Mouse (Mus musculus) limb, embryonic 14.5 days (tissue): ENCODE measurements around the gene Ms4a15. TPM values are rescaled to one million over a fixed set of nuclear protein-coding genes. Genes with fewer than 3 reads are reported as not detected.
A peak's percentile ranks its signal among the peaks of the same experiment; 100 is the strongest.

Experiments used
- ATAC-seq: fragments of 200-750 bp; cut with Nextera tagmentation; 2 replicates; pipeline ENCODE4 v1.8.0; 2017; ENCODE audit warnings: low read depth, moderate number of reproducible peaks, moderate TSS enrichment; ENCODE audit not compliant: low FRiP score
- DNase-seq: peaks from one replicate; pipeline ENCODE4 v3.0.0-alpha.2; 2015; ENCODE audit warnings: low spot score
- H3K27ac ChIP-seq: fragments of 300-500 bp; sonication (generic); replicated peaks from 2 replicates; pipeline ENCODE4 v1.5.1; 2014; ENCODE audit warnings: low read depth, mild to moderate bottlenecking, low read length, moderate library complexity, mixed read lengths
- H3K27me3 ChIP-seq: fragments of 300-500 bp; sonication (generic); 2 replicates; pipeline ENCODE4 v1.6.1; 2014; ENCODE audit warnings: low read length, mixed read lengths; ENCODE audit not compliant: control insufficient read depth, insufficient read depth
- H3K36me3 ChIP-seq: fragments of 300-500 bp; sonication (generic); 2 replicates; pipeline ENCODE4 v1.6.1; 2014; ENCODE audit warnings: mild to moderate bottlenecking, low read length, moderate library complexity, mixed read lengths; ENCODE audit not compliant: control insufficient read depth, insufficient read depth
- H3K4me1 ChIP-seq: fragments of 300-500 bp; sonication (generic); 2 replicates; pipeline ENCODE4 v1.6.1; 2014; ENCODE audit warnings: antibody characterized with exemption, low read length, mixed read lengths; ENCODE audit not compliant: control insufficient read depth, insufficient read depth
- H3K4me2 ChIP-seq: fragments of 300-500 bp; sonication (generic); replicated peaks from 2 replicates; pipeline ENCODE4 v1.6.1; 2014; ENCODE audit warnings: low read depth, mild to moderate bottlenecking, low read length, moderate library complexity; ENCODE audit not compliant: severe bottlenecking
- H3K4me3 ChIP-seq: fragments of 300-500 bp; sonication (generic); replicated peaks from 2 replicates; pipeline ENCODE4 v1.5.1; 2014; ENCODE audit warnings: low read length
- H3K9ac ChIP-seq: fragments of 300-500 bp; sonication (generic); 2 replicates; pipeline ENCODE4 v1.6.1; 2014; ENCODE audit warnings: mild to moderate bottlenecking, low read depth, low read length, moderate library complexity; ENCODE audit not compliant: severe bottlenecking
- H3K9me3 ChIP-seq: fragments of 300-500 bp; sonication (generic); 2 replicates; pipeline ENCODE4 v1.6.1; 2016; ENCODE audit warnings: low read length; ENCODE audit not compliant: control insufficient read depth
- POLR2A ChIP-seq: fragments of 200-500 bp; IDR thresholded peaks from 2 replicates; pipeline ENCODE4 v1.8.0; 2012; ENCODE audit warnings: inconsistent platforms, mild to moderate bottlenecking, moderate library complexity, borderline replicate concordance; ENCODE audit not compliant: insufficient read depth, insufficient read length; ENCODE audit errors: extremely low read depth
- WGBS: fragments of 180-500 bp; shearing (Covaris S2); extraction: QIAGEN DNeasy Blood & Tissue Kit; methylation state at CpG from one replicate; pipeline ENCODE4 v1.1.7; 2014; 5-methylcytosine and 5-hydroxymethylcytosine counted together
- polyA plus RNA-seq, 2 experiments: library from polyadenylated mRNA; depleted of rRNA in 1 of 2; stranded (reverse) in 1 of 2; unstranded in 1 of 2; fragments of >200 nt; fragmentation: Nextera tagmentation in 1 of 2; extraction: Ambion mirVana in 1 of 2; gene quantifications; 2 replicates each; pipeline versions ENCODE4 v1.2.1 to v1.2.3; 2012 to 2014

Ms4a15 gene
- polyA plus RNA-seq, 2 experiments: not detected

- Histone ChIP-seq H3K9ac (peak within 1 kb of the TSS; percentile 73), H3K4me3 (peak within 1 kb of the TSS; percentile 57), H3K4me2 (peak within 1 kb of the TSS; percentile 99), H3K36me3 (peaks cover 15% of the 10 kb centered on the region), H3K27me3 (no peaks in the 10 kb centered on the region), H3K4me1 (peaks cover 17% of the 10 kb centered on the region), H3K27ac (no peak within 1 kb of the TSS), H3K9me3 (no peaks in the 10 kb centered on the region)
- ATAC-seq: peak; percentile 95
- peak; percentile 49; the same call in 1 of the 2 replicates for TF ChIP-seq POLR2A
- peak; percentile 99 for DNase-seq
- under 1% methylated on average over 30 of the region's 30 CpGs for WGBS
Observed at GRCm38 (mm10) chr19:10949112-10949511, 43.9 kb downstream of the Ms4a15 start, which contains the start of gene Ccdc86. Gene Ccdc86, minus strand, starts transcription at chr19:10949266.

GRCm38 (mm10) chr19:10948416-10948815 is 44.6 kb downstream of the Ms4a15 start:
- H3K27me3 ChIP-seq: no peaks in the 10 kb centered on the region
- H3K36me3 ChIP-seq: peaks cover 22% of the 10 kb centered on the region
- H3K4me3 ChIP-seq: peak overlapping the region; percentile 57
- under 1% methylated on average over 20 of the region's 20 CpGs for WGBS
- peak overlapping the region; percentile 99 for H3K4me2 ChIP-seq
- peak overlapping the region; percentile 73 for H3K9ac ChIP-seq
- TF ChIP-seq POLR2A: no peak
- ATAC-seq (no peak), DNase-seq (no peak)
- no peak overlapping the region for H3K27ac ChIP-seq
- peaks cover 17% of the 10 kb centered on the region for H3K4me1 ChIP-seq
- H3K9me3 ChIP-seq: no peaks in the 10 kb centered on the region

GRCm38 (mm10) chr19:10947219-10947618 is 45.8 kb downstream of the Ms4a15 start:
- no peak for TF ChIP-seq POLR2A
- DNase-seq: no peak
- peaks cover 34% of the 10 kb centered on the region for H3K36me3 ChIP-seq
- WGBS: 90% methylated on average over 5 of the region's 5 CpGs
- H3K4me1 ChIP-seq: peaks cover 17% of the 10 kb centered on the region
- no peaks in the 10 kb centered on the region for H3K27me3 ChIP-seq
- H3K9me3 ChIP-seq: no peaks in the 10 kb centered on the region
- H3K4me3 ChIP-seq: peak overlapping the region; percentile 57
- H3K4me2 ChIP-seq: peak overlapping the region; percentile 99
- peak overlapping the region; percentile 73 for H3K9ac ChIP-seq
- H3K27ac ChIP-seq: no peak overlapping the region
- no peak for ATAC-seq

GRCm38 (mm10) chr19:10946506-10946905 is 46.5 kb downstream of the Ms4a15 start:
- H3K27me3 ChIP-seq: no peaks in the 10 kb centered on the region
- peaks cover 18% of the 10 kb centered on the region for H3K4me1 ChIP-seq
- H3K36me3 ChIP-seq: peaks cover 41% of the 10 kb centered on the region
- 86% methylated on average over 3 of the region's 3 CpGs for WGBS
- H3K9ac ChIP-seq: no peak overlapping the region
- DNase-seq: no peak
- TF ChIP-seq POLR2A: no peak
- ATAC-seq: no peak
- no peak overlapping the region for H3K27ac ChIP-seq
- 0 out of 2 replicates have a peak overlapping the region, but pooled peaks have one; percentile 10 for H3K4me2 ChIP-seq
- 0 out of 2 replicates have a peak overlapping the region, but pooled peaks have one; percentile 57 for H3K4me3 ChIP-seq
- no peaks in the 10 kb centered on the region for H3K9me3 ChIP-seq

GRCm38 (mm10) chr19:10943955-10944354 is 49.1 kb downstream of the Ms4a15 start:
- Histone ChIP-seq H3K4me3 (no peak overlapping the region), H3K4me1 (peaks cover 25% of the 10 kb centered on the region), H3K9ac (no peak overlapping the region), H3K9me3 (no peaks in the 10 kb centered on the region), H3K27me3 (no peaks in the 10 kb centered on the region), H3K27ac (no peak overlapping the region), H3K4me2 (no peak overlapping the region), H3K36me3 (peaks cover 42% of the 10 kb centered on the region)
- no peak for TF ChIP-seq POLR2A
- ATAC-seq (no peak), DNase-seq (no peak)
- 84% methylated on average over 3 of the region's 3 CpGs for WGBS
